Mouse (Mus musculus) CH12.LX (cell line): Measurements from ENCODE around the gene Nup210. TPM values are rescaled to one million over a fixed set of nuclear protein-coding genes. Genes with fewer than 3 reads are reported as not detected.

Source experiments
- DNase-seq: peaks from one replicate; pipeline ENCODE4 v3.0.0-alpha.2; 2013; ENCODE audit errors: extremely low read depth
- H3K27ac ChIP-seq: 2 replicates; pipeline ENCODE4 v1.5.1; 2012; ENCODE audit warnings: low read depth, mild to moderate bottlenecking, control low read depth, moderate library complexity; ENCODE audit not compliant: insufficient read depth
- H3K27me3 ChIP-seq: replicated peaks from 2 replicates; pipeline ENCODE3; 2012; ENCODE audit warnings: inconsistent platforms
- H3K36me3 ChIP-seq, 2 experiments: replicated peaks in 1 of 2; 2 replicates each; pipeline versions ENCODE3 to v1.6.1; 2012; ENCODE audit warnings: inconsistent platforms in 1 of 2, low read length in 1 of 2, mild to moderate bottlenecking in 1 of 2, mixed read lengths in 1 of 2, moderate library complexity in 1 of 2; ENCODE audit not compliant: control insufficient read depth in 1 of 2, insufficient read depth in 1 of 2
- H3K4me1 ChIP-seq, 2 experiments: 2 replicates each; pipeline ENCODE4 v1.6.1; 2012; ENCODE audit warnings: inconsistent platforms in 1 of 2, moderate library complexity in 1 of 2; ENCODE audit not compliant: insufficient read depth in 2 of 2, control insufficient read depth in 1 of 2
- H3K4me2 ChIP-seq: 2 replicates; pipeline ENCODE4 v1.6.1; 2012; ENCODE audit warnings: low read depth, mild to moderate bottlenecking, control low read depth; ENCODE audit not compliant: poor library complexity, insufficient read depth, severe bottlenecking
- H3K4me3 ChIP-seq, 3 experiments: fragments of 150-350 bp in 1 of 3; sonication (generic) in 1 of 3; replicated peaks in 1 of 3; 2 replicates each; pipeline versions ENCODE3 to v1.5.1; 2011 to 2012; ENCODE audit warnings: low read depth in 2 of 3, low read length in 2 of 3, mild to moderate bottlenecking in 2 of 3, moderate library complexity in 2 of 3, control low read depth in 1 of 3, improper control_type of control experiment in 1 of 3, inconsistent platforms in 1 of 3, mixed read lengths in 1 of 3; ENCODE audit not compliant: poor library complexity in 1 of 3
- H3K79me2 ChIP-seq: replicated peaks from 2 replicates; pipeline ENCODE4 v1.6.1; 2012; ENCODE audit warnings: mild to moderate bottlenecking, moderate library complexity; ENCODE audit not compliant: control insufficient read depth, poor library complexity, insufficient read depth, severe bottlenecking; ENCODE audit errors: extremely low read depth
- H3K9ac ChIP-seq: 2 replicates; pipeline ENCODE4 v1.6.1; 2012; ENCODE audit warnings: low read depth, mild to moderate bottlenecking, control low read depth, moderate library complexity; ENCODE audit not compliant: insufficient read depth
- H3K9me3 ChIP-seq: replicated peaks from 2 replicates; pipeline ENCODE3; 2012; ENCODE audit warnings: low read length, inconsistent platforms, mixed read lengths
- BHLHE40 ChIP-seq: IDR thresholded peaks from 2 replicates; pipeline ENCODE4 v1.6.1; 2011; ENCODE audit warnings: mild to moderate bottlenecking, low read depth, low read length, improper control_type of control experiment
- CHD2 ChIP-seq: IDR thresholded peaks from 2 replicates; pipeline ENCODE4 v1.6.1; 2011; ENCODE audit warnings: low read length, improper control_type of control experiment
- CTCF ChIP-seq, 2 experiments: IDR thresholded peaks in 1 of 2; conservative IDR thresholded peaks in 1 of 2; 2 replicates each; pipeline ENCODE4 v1.5.1; 2011 to 2012; ENCODE audit warnings: low read depth in 2 of 2, low read length in 2 of 2, improper control_type of control experiment in 1 of 2, inconsistent platforms in 1 of 2, mild to moderate bottlenecking in 1 of 2, moderate library complexity in 1 of 2
- E2F4 ChIP-seq: IDR thresholded peaks from 2 replicates; pipeline ENCODE4 v1.6.1; 2011; ENCODE audit warnings: low read depth, low read length, improper control_type of control experiment; ENCODE audit not compliant: insufficient replicate concordance
- ELF1 ChIP-seq: IDR thresholded peaks from 2 replicates; pipeline ENCODE4 v1.6.1; 2014; ENCODE audit warnings: low read depth, mild to moderate bottlenecking, inconsistent platforms, low read length, improper control_type of control experiment
- ETS1 ChIP-seq: conservative IDR thresholded peaks from 2 replicates; pipeline ENCODE4 v1.6.1; 2012; ENCODE audit warnings: low read depth, mild to moderate bottlenecking, inconsistent platforms, low read length, improper control_type of control experiment, moderate library complexity
- GABPA ChIP-seq: IDR thresholded peaks from 2 replicates; pipeline ENCODE4 v1.6.1; 2012; ENCODE audit warnings: low read depth, low read length, improper control_type of control experiment, inconsistent platforms; ENCODE audit not compliant: insufficient replicate concordance
- JUN ChIP-seq: IDR thresholded peaks from 2 replicates; pipeline ENCODE4 v1.6.1; 2011; ENCODE audit warnings: low read depth, mild to moderate bottlenecking, low read length, improper control_type of control experiment, moderate library complexity; ENCODE audit not compliant: insufficient read depth
- KAT2A ChIP-seq: IDR thresholded peaks from 2 replicates; pipeline ENCODE4 v1.6.1; 2012; ENCODE audit warnings: low read length, improper control_type of control experiment, inconsistent platforms; ENCODE audit not compliant: insufficient replicate concordance
- MEF2A ChIP-seq: IDR thresholded peaks from 2 replicates; pipeline ENCODE4 v1.6.1; 2014; ENCODE audit warnings: low read depth, mild to moderate bottlenecking, inconsistent platforms, low read length, improper control_type of control experiment, borderline replicate concordance
- MYC ChIP-seq: IDR thresholded peaks from 2 replicates; pipeline ENCODE4 v1.6.1; 2011; ENCODE audit warnings: low read depth, mild to moderate bottlenecking, improper control_type of control experiment, low read length
- NELFE ChIP-seq: IDR thresholded peaks from 2 replicates; pipeline ENCODE4 v1.6.1; 2011; ENCODE audit warnings: low read depth, low read length, improper control_type of control experiment
- NRF1 ChIP-seq: IDR thresholded peaks from 2 replicates; pipeline ENCODE4 v1.6.1; 2014; ENCODE audit warnings: low read depth, mild to moderate bottlenecking, inconsistent platforms, low read length, improper control_type of control experiment, moderate library complexity
- PAX5 ChIP-seq: IDR thresholded peaks from 2 replicates; pipeline ENCODE4 v1.6.1; 2012; ENCODE audit warnings: low read length, inconsistent platforms, mixed read lengths
- POLR2A ChIP-seq: IDR thresholded peaks from 2 replicates; pipeline ENCODE4 v1.6.1; 2011; ENCODE audit warnings: low read depth, mild to moderate bottlenecking, improper control_type of control experiment, low read length
- RAD21 ChIP-seq: IDR thresholded peaks from 2 replicates; pipeline ENCODE4 v1.6.1; 2011; ENCODE audit warnings: low read depth, mild to moderate bottlenecking, low read length, improper control_type of control experiment, moderate library complexity
- RCOR1 ChIP-seq: conservative IDR thresholded peaks from 2 replicates; pipeline ENCODE4 v1.6.1; 2012; ENCODE audit warnings: low read depth, mild to moderate bottlenecking, inconsistent platforms, low read length, improper control_type of control experiment
- SIN3A ChIP-seq: IDR thresholded peaks from 2 replicates; pipeline ENCODE4 v1.6.1; 2012; ENCODE audit warnings: low read length, improper control_type of control experiment, inconsistent platforms
- SMC3 ChIP-seq: IDR thresholded peaks from 2 replicates; pipeline ENCODE4 v1.6.1; 2011; ENCODE audit warnings: low read depth, low read length, improper control_type of control experiment
- USF2 ChIP-seq: conservative IDR thresholded peaks from 2 replicates; pipeline ENCODE4 v1.6.1; 2011; ENCODE audit warnings: low read depth, low read length, improper control_type of control experiment
- ZMIZ1 ChIP-seq: IDR thresholded peaks from 2 replicates; pipeline ENCODE4 v1.6.1; 2012; ENCODE audit warnings: low read depth, mild to moderate bottlenecking, inconsistent platforms, low read length, improper control_type of control experiment
- dilution Hi-C: fragments of 300-500 bp; cut with MboI; formaldehyde crosslinking; loops from 2 replicates; pipeline ENCODE4 v1.14.3; 2020; ENCODE audit warnings: low sequenced_read_pairs; ENCODE audit not compliant: extremely low pct_unique_long_range_greater_than_20kb, extremely low pct_ligation_motif_present
- in situ Hi-C: fragments of 300-500 bp; cut with MboI; formaldehyde crosslinking; loops from 3 replicates; pipeline ENCODE4 v1.14.3; 2019; ENCODE audit warnings: low sequenced_read_pairs, low pct_ligation_motif_present, low pct_unique_long_range_greater_than_20kb, mixed read lengths
- polyA plus RNA-seq: library from polyadenylated mRNA; unstranded; fragments of >175 nt; gene quantifications from 2 replicates; pipeline ENCODE4 v1.2.1, GENCODE M21; 2012; ENCODE audit warnings: low read depth; ENCODE audit not compliant: insufficient read length
- total RNA-seq, 2 experiments: library from RNA; depleted of rRNA; stranded (reverse); fragments of 300-350 nt in 1 of 2; fragments of >200 nt in 1 of 2; gene quantifications; 2 replicates each; pipeline ENCODE4 v1.2.3; 2012 to 2014

The Nup210 gene
- total and polyA plus RNA-seq, 3 experiments, result 41.9 to 103 (median 73.1) TPM

- no peak for TF ChIP-seq GABPA
- TF ChIP-seq KAT2A, result no peak
- TF ChIP-seq NELFE, result no peak
- TF ChIP-seq BHLHE40, result no peak; the same call in 1 of the 2 replicates
- no peak for TF ChIP-seq POLR2A
- TF ChIP-seq CHD2, result no peak
- TF ChIP-seq SIN3A, result no peak; the same call in 1 of the 2 replicates
- no peak; the same call in 1 of the 2 replicates for TF ChIP-seq MEF2A
- TF ChIP-seq ETS1, result peak; percentile 50; the same call in 1 of the 2 replicates
- TF ChIP-seq ELF1, result no peak
- peak; percentile 38 for TF ChIP-seq JUN
- 0 out of 2 replicates have a peak, but pooled peaks have one; percentile 32 for TF ChIP-seq RCOR1
- no peak for TF ChIP-seq NRF1
- TF ChIP-seq E2F4, result no peak
- TF ChIP-seq ZMIZ1, result no peak
- TF ChIP-seq USF2, result no peak
- no peak for TF ChIP-seq PAX5
- TF ChIP-seq, all 38 proteins: peak for 9
Observed at GRCm38 (mm10) chr6:91061296-91061695, 55.3 kb downstream of the Nup210 start (continued).

GRCm38 (mm10) chr6:91059711-91060110 is 56.9 kb downstream of the Nup210 start:
- H3K4me2 ChIP-seq, result no peak overlapping the region
- H3K27ac ChIP-seq, result no peak overlapping the region
- H3K4me1 ChIP-seq, result peaks cover 8% of the 10 kb centered on the region in 2 experiments
- no peaks in the 10 kb centered on the region for H3K9me3 ChIP-seq
- H3K9ac ChIP-seq, result no peak overlapping the region
- in situ Hi-C loops (no loop called here), dilution Hi-C loops (no loop called here)
- no peaks in the 10 kb centered on the region for H3K27me3 ChIP-seq
- TF ChIP-seq MYC, result no peak
- TF ChIP-seq SMC3, result peak; percentile 68
- TF ChIP-seq CTCF (conservative IDR thresholded peaks at IDR 0.05 in 1 of 2, IDR thresholded peaks at IDR 0.05 in 1 of 2; ENCODE audit: low read depth in 2 of 2, low read length in 2 of 2), result peak; percentile 70 to 80
- no peak for TF ChIP-seq KAT2A
- TF ChIP-seq RAD21, result peak; percentile 32
- H3K4me3 ChIP-seq, result no peak overlapping the region
- no peaks in the 10 kb centered on the region for H3K79me2 ChIP-seq
- DNase-seq, result peak; percentile 37
- peaks cover 72 to 96% of the 10 kb centered on the region in 2 experiments for H3K36me3 ChIP-seq
